Mouse (Mus musculus) CH12.LX (cell line): ENCODE data around the gene Zbtb38.

ENCODE experiments used
- MAZ ChIP-seq: IDR thresholded peaks from 2 replicates; pipeline ENCODE4 v1.6.1; 2012; ENCODE audit warnings: low read depth, mild to moderate bottlenecking, inconsistent platforms, low read length, improper control_type of control experiment, moderate library complexity
- SIN3A ChIP-seq: IDR thresholded peaks from 2 replicates; pipeline ENCODE4 v1.6.1; 2012; ENCODE audit warnings: low read length, improper control_type of control experiment, inconsistent platforms

DNA sequence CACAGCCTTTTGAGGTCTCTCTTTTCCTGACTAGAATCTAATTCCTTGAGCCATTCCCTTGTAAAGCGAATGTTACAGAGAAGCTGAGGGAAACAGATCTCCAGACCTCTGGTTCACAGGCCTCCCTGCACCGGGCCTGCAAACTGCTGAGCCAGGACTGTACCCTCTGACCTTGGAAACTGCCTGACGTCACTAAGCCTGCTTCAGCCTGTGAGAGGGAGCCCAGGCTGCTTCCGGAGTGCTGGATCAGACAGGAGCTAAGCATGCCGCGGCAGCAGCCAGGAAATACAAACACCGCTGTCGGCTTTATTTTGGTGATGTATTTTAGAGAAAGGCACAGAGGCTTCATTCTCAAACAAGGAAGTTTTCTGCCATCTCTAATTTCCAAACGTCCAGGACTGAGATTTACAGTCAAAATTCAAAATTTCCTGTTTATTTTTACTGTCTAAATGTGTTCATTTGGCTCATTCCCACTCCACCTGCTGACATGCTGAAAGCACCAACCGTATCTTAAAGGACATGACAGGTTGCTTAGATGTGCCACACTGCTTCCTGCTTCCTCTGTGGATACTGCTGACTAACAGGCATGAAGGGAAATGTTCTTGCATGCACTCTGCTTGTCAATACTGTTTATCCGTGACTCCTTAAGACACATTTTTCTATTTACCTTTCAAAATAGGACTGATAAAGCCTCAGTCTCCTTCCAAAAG, 46.9 kb downstream of the Zbtb38 start:
- TF ChIP-seq SIN3A (no peak), MAZ (no peak)
